In genomic region chr15:96631107-96631718, GRCm38 (mm10) we compare ENCODE assay signal across 30 mouse cellular contexts. TPM values are rescaled to one million over a fixed set of nuclear protein-coding genes. Genes with fewer than 3 reads are reported as not detected.
A peak's percentile ranks its signal among the peaks of the same experiment; 100 is the strongest.
DNase-seq lines count a peak whose midpoint lies in the region; ATAC-seq and TF ChIP-seq lines count a peak whose summit lies in the region.
"Had no signal": no experiment of that assay in that cellular context is flagged by ENCODE, and none has a peak within 500 bp of the region (broad histone marks: within the 10 kb centered on the region; RNA-seq: fewer than 3 reads in every experiment).

No protein-coding gene starts in this region.

- peaks cover 5% of the 10 kb centered on the region; the same call in 1 of the 2 replicates for H3K36me3 ChIP-seq in heart, embryonic 16.5 days (ENCODE audit: control insufficient read depth, insufficient read depth)
- H3K36me3 ChIP-seq in heart, adult 2 months (ENCODE audit: control insufficient read depth, insufficient read depth, low read length), result no peaks in the 10 kb centered on the region
- peaks cover 5% of the 10 kb centered on the region; the same call in 1 of the 2 replicates for H3K36me3 ChIP-seq in splenic B cell, adult 2 months (ENCODE audit: control insufficient read depth, insufficient read depth, low read length, poor library complexity, severe bottlenecking)

- 44% methylated on average over 13 of the region's 13 CpGs for WGBS in heart, embryonic 16.5 days
- 50% methylated on average over 13 of the region's 13 CpGs for WGBS in heart, adult 2 months

- intact Hi-C loops in heart, adult 2 months (cut with DNase I), result no loop called here

- H3K79me2 ChIP-seq in heart, adult 2 months (replicated peaks; ENCODE audit: control insufficient read depth, insufficient read depth, low read length), result no peaks in the 10 kb centered on the region

- H3K27me3 ChIP-seq in heart, embryonic 16.5 days (ENCODE audit: control insufficient read depth, insufficient read depth, low read length), result no peaks in the 10 kb centered on the region
- no peaks in the 10 kb centered on the region for H3K27me3 ChIP-seq in heart, adult 2 months (ENCODE audit: control insufficient read depth, insufficient read depth, low read length)
- H3K27me3 ChIP-seq in splenic B cell, adult 2 months (ENCODE audit: control insufficient read depth, insufficient read depth, low read length, poor library complexity, severe bottlenecking), result no peaks in the 10 kb centered on the region
- H3K27me3 ChIP-seq: embryonic facial prominence, embryonic 13.5 days; kidney, embryonic 15.5 days; limb, embryonic 15.5 days; liver, embryonic 15.5 days; lung, embryonic 15.5 days had no signal

- no peak for DNase-seq in heart, adult 2 months
- DNase-seq in B cell, adult 2 months, result peak; percentile 50
- peak; percentile 67 for DNase-seq in NIH3T3 (ENCODE audit: low read depth)
- peak; percentile 72 for DNase-seq in splenic B cell, adult 2 months (ENCODE audit: low read depth, low spot score)
- DNase-seq in kidney, adult 8-10 months, result no peak
- DNase-seq in thymus, postnatal 10 days (ENCODE audit: low spot score in 2 of 2), result no peak
- DNase-seq: adrenal gland, postnatal 14 days; cerebellum, adult 8-10 months; cerebellum, postnatal 36 days; embryo, embryonic 11 days; gastrocnemius, postnatal 14 days; layer of hippocampus, adult 9-11 months; left cerebral cortex, postnatal 4 days; lung, postnatal 36 days; midbrain, embryonic 14.5 days; retina, postnatal 1 day; right cerebral cortex, postnatal 4 days had no signal

- H3K4me3 ChIP-seq in heart, embryonic 16.5 days (ENCODE audit: low read length), result no peak overlapping the region
- no peak overlapping the region for H3K4me3 ChIP-seq in heart, adult 2 months
- H3K4me3 ChIP-seq: embryonic facial prominence, embryonic 13.5 days; erythroblast, embryonic 14.5 days; hindbrain, embryonic 10.5 days; kidney, embryonic 15.5 days; limb, embryonic 15.5 days; liver, embryonic 15.5 days; lung, embryonic 15.5 days had no signal

- no peak for TF ChIP-seq CTCF in heart, adult 2 months (IDR thresholded peaks at IDR 0.05)

- H3K4me1 ChIP-seq in heart, embryonic 16.5 days (ENCODE audit: control insufficient read depth, insufficient read depth, low read length), result peaks cover 42% of the 10 kb centered on the region
- peaks cover 3% of the 10 kb centered on the region for H3K4me1 ChIP-seq in heart, adult 2 months (ENCODE audit: control insufficient read depth, insufficient read depth, low read length)
- H3K4me1 ChIP-seq: kidney, embryonic 15.5 days; liver, embryonic 15.5 days had no signal

- TF ChIP-seq EP300 in heart, adult 2 months (IDR thresholded peaks at IDR 0.05; ENCODE audit: insufficient read depth, low read depth, low read length), result no peak

- no peak for TF ChIP-seq POLR2A in heart, adult 2 months (IDR thresholded peaks at IDR 0.05; ENCODE audit: insufficient read depth, low read depth, low read length)

- no peak overlapping the region for H3K9ac ChIP-seq in heart, embryonic 16.5 days (ENCODE audit: low read length)
- H3K9ac ChIP-seq in heart, adult 2 months (ENCODE audit: low read depth, low read length), result no peak overlapping the region
- H3K9ac ChIP-seq: embryonic facial prominence, embryonic 13.5 days; kidney, embryonic 15.5 days; limb, embryonic 15.5 days; liver, embryonic 15.5 days; lung, embryonic 15.5 days had no signal

- 0 out of 2 replicates have a peak overlapping the region, but pooled peaks have one; percentile 12 for H3K27ac ChIP-seq in heart, embryonic 16.5 days (ENCODE audit: low read length)
- no peak overlapping the region for H3K27ac ChIP-seq in heart, adult 2 months
- H3K27ac ChIP-seq: embryonic facial prominence, embryonic 13.5 days; hindbrain, embryonic 10.5 days; hindbrain, postnatal 0 days; kidney, embryonic 15.5 days; limb, embryonic 15.5 days; liver, embryonic 15.5 days; lung, embryonic 15.5 days; stomach, postnatal 0 days had no signal

- 0 out of 2 replicates have a peak, but pooled peaks cover 4% of the 10 kb centered on the region for H3K9me3 ChIP-seq in heart, embryonic 16.5 days (replicated peaks; ENCODE audit: control insufficient read depth, low read length)
- H3K9me3 ChIP-seq: embryonic facial prominence, embryonic 13.5 days; kidney, embryonic 15.5 days; limb, embryonic 15.5 days; liver, embryonic 15.5 days; lung, embryonic 15.5 days had no signal

- ATAC-seq in heart, embryonic 16.5 days (replicated peaks; ENCODE audit: extremely low read depth, insufficient read depth, low FRiP score), result no peak
- ATAC-seq in megakaryocyte progenitor cell, adult 5-6 weeks (replicated peaks; ENCODE audit: poor library complexity), result no peak
- ATAC-seq: forebrain, embryonic 14.5 days; hindbrain, postnatal 0 days; intestine, embryonic 16.5 days had no signal

- H3K4me2 ChIP-seq in heart, embryonic 16.5 days (ENCODE audit: low read depth, low read length), result no peak overlapping the region
- H3K4me2 ChIP-seq: embryonic facial prominence, embryonic 13.5 days; kidney, embryonic 15.5 days; limb, embryonic 15.5 days; liver, embryonic 15.5 days; lung, embryonic 15.5 days had no signal

RNA-seq across cellular contexts. Expression of gene Slc38a1, which starts 11.5 kb away (rescaled TPM):
- 70.7 and 71.2 TPM in 2 replicates for polyA plus RNA-seq in heart, embryonic 16.5 days (2015; fragmentation: Nextera tagmentation; extraction: Ambion mirVana)
- total RNA-seq in heart, adult 2 months (2021), result 10 to 100 TPM; 11.8 to 12.8 TPM
- polyA plus RNA-seq in heart, adult 2 months (2012; rRNA removed), result 12.7 and 14.2 TPM in 2 replicates
- total RNA-seq in megakaryocyte progenitor cell, adult 5-6 weeks (2015), result 94.0 and 107 TPM in 2 replicates
- total RNA-seq in megakaryocyte progenitor cell, adult 5-6 weeks (2017), result 53.2 and 63.8 TPM in 2 replicates

Comparison
In these comparisons a context has a peak if more than half of its experiments do, and no peak if none do; other contexts are left out.
1. DNase-seq: peak in B cell, adult 2 months (2 of 2), NIH3T3 (single experiment) and splenic B cell, adult 2 months (single experiment); none in heart, adult 2 months (0 of 2), kidney, adult 8-10 months (0 of 2) and thymus, postnatal 10 days (0 of 2).